Mouse (Mus musculus): Measurements from ENCODE around the gene Kbtbd13. TPM values are rescaled to one million over a fixed set of nuclear protein-coding genes. Genes with fewer than 3 reads are reported as not detected.
A peak's percentile ranks its signal among the peaks of the same experiment; 100 is the strongest.

Kbtbd13 gene
- polyA plus RNA-seq, 1 experiment from 2014 or later: 0.66 TPM

DNA sequence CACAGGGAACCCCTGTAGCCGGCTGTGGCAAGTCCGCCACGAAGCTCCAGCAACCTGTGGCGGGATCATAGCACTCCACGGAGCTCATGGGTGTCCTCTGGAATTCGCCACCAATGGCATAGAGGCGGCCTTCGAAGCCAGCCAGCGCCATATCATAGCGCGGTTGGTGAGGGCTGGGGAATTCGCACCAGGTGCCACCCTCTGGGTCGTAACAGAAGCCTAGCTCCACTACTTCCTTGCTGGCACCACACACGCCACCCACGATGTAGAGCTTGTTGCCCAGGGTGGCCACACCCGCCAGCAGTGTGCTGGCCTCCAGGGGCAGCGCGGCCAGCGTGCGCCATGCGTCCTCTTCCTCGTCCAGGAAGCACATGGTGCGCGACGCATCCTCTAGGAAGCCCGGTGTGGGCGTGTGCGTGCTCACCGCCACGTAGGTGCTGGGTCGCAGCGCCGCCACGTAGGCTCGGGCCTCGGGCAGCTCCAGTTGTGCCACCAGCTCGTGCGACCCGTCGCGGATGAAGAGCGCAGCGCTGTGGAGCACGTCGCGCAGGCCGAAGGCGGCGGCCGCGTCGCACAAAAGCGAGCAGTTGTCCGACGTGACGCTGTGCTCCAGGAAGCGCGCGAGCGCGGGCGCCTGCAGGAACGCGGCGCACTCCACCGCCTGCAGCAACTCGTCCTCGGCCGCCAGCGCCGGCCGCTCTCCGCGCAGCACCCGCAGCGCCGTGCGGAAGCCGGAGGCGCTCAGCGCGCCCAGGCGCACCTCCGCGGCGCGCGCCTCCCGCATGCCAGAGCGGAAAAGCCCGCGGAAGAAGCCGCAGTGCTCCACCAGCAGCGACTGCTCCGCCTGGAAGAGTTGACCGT, 470 bp downstream of the Kbtbd13 start:
- H3K36me3 ChIP-seq (replicated peaks): no peaks in the 10 kb centered on the region
- H3K27me3 ChIP-seq (ENCODE audit: poor library complexity, severe bottlenecking): peaks cover 70% of the 10 kb centered on the region
- no peaks in the 10 kb centered on the region; the same call in 1 of the 2 replicates for H3K9me3 ChIP-seq
- DNase-seq (ENCODE audit: extremely low spot score, low spot score): peak; percentile 36
- peak overlapping the region; percentile 52 for H3K4me3 ChIP-seq
- peaks cover 19% of the 10 kb centered on the region for H3K4me1 ChIP-seq
- 19% methylated on average over 96 of the region's 96 CpGs for WGBS
- H3K27ac ChIP-seq: peak overlapping the region; percentile 71

DNA sequence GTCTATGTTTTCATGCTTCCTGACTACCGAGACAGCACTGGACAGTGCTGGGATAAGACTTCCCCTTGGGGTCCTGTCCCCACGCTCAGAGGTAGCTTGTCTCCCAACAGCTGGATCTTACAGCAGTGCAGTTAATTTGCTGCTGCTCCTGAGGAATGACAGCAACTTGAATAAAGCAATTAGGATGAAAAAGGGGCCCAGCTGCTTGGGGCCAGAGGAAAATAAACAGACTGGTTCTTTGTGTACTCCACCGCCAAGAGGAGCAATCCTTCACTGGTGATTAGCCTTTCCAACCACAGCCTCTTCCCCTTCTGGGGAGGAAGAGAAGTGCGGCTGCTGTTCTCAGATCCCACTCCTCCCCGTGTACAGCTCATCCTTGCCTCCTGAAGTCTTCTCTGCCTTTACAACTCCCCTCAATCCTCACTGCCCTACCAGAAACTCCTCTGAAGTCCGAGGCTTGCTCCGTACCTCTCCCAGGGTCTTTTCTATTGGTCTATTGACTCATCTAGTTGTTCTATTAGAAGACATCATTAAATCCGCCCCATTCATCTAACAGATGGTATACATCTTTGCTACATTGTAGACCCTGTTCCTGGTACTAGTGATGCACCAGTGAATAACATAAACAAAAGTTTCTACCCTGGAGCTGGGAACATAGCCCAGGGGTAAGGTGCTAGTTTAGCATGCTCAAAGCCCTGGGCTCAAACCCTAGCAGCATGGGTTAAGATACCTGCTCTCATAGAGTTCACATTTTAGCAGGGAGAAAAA, 4.9 kb downstream of the Kbtbd13 start:
- 41% methylated on average over 8 of the region's 8 CpGs for WGBS
- H3K36me3 ChIP-seq (replicated peaks): no peaks in the 10 kb centered on the region
- no peak overlapping the region for H3K4me3 ChIP-seq
- no peaks in the 10 kb centered on the region; the same call in 1 of the 2 replicates for H3K9me3 ChIP-seq
- DNase-seq (ENCODE audit: extremely low spot score, low spot score): no peak
- H3K4me1 ChIP-seq: peaks cover 18% of the 10 kb centered on the region
- peaks cover 38% of the 10 kb centered on the region for H3K27me3 ChIP-seq (ENCODE audit: poor library complexity, severe bottlenecking)
- H3K27ac ChIP-seq: no peak overlapping the region

- WGBS: 70% methylated on average over 3 of the region's 3 CpGs
- Histone ChIP-seq H3K4me3 (no peak overlapping the region), H3K4me1 (peaks cover 8% of the 10 kb centered on the region), H3K27me3 (ENCODE audit: poor library complexity, severe bottlenecking) (peaks cover 15% of the 10 kb centered on the region), H3K36me3 (replicated peaks) (no peaks in the 10 kb centered on the region), H3K27ac (no peak overlapping the region), H3K9me3 (no peaks in the 10 kb centered on the region)
- no peak for DNase-seq (ENCODE audit: extremely low spot score, low spot score)
Measured at GRCm38 (mm10) chr9:65384276-65384675, 7.2 kb downstream of the Kbtbd13 start.

DNA sequence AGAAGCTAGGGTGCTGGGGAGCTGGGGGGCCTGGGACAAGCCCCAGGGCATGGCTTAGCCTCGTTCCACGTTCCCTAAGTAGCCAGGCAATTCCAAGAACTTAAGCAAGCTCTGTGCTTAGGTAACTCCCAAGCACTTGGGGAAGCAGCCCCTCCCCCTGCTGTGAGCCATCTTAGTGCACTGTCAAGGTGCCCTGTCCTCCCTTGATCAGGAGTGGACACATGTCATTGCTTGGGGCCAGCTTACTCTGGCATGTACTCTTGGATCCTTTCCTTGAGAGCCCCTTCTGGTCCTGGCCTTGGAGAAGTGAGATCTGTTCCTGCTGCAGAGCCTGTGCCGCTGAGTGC, 8.7 kb downstream of the Kbtbd13 start:
- no peak overlapping the region for H3K4me3 ChIP-seq
- peaks cover 2% of the 10 kb centered on the region; the same call in 1 of the 2 replicates for H3K36me3 ChIP-seq (replicated peaks)
- peaks cover 4% of the 10 kb centered on the region; the same call in 1 of the 2 replicates for H3K27me3 ChIP-seq (ENCODE audit: poor library complexity, severe bottlenecking)
- peaks cover 8% of the 10 kb centered on the region for H3K4me1 ChIP-seq
- H3K9me3 ChIP-seq: no peaks in the 10 kb centered on the region
- DNase-seq (ENCODE audit: extremely low spot score, low spot score): no peak
- H3K27ac ChIP-seq: no peak overlapping the region
- 54% methylated on average over 3 of the region's 3 CpGs for WGBS

GRCm38 (mm10) chr9:65382031-65382750, 9.3 kb downstream of the Kbtbd13 start:
- no peak overlapping the region for H3K4me3 ChIP-seq
- peaks cover 5% of the 10 kb centered on the region for H3K36me3 ChIP-seq (replicated peaks)
- no peak for DNase-seq (ENCODE audit: extremely low spot score, low spot score)
- WGBS: 81% methylated on average over 6 of the region's 6 CpGs
- H3K27me3 ChIP-seq (ENCODE audit: poor library complexity, severe bottlenecking): 0 out of 2 replicates have a peak, but pooled peaks cover under 1% of the 10 kb centered on the region
- H3K4me1 ChIP-seq: peaks cover 8% of the 10 kb centered on the region
- no peaks in the 10 kb centered on the region for H3K9me3 ChIP-seq
- no peak overlapping the region for H3K27ac ChIP-seq

GRCm38 (mm10) chr9:65381017-65381590, 10.3 kb downstream of the Kbtbd13 start:
- Histone ChIP-seq H3K4me1 (peaks cover under 1% of the 10 kb centered on the region; the same call in 1 of the 2 replicates), H3K27ac (no peak overlapping the region)

DNA sequence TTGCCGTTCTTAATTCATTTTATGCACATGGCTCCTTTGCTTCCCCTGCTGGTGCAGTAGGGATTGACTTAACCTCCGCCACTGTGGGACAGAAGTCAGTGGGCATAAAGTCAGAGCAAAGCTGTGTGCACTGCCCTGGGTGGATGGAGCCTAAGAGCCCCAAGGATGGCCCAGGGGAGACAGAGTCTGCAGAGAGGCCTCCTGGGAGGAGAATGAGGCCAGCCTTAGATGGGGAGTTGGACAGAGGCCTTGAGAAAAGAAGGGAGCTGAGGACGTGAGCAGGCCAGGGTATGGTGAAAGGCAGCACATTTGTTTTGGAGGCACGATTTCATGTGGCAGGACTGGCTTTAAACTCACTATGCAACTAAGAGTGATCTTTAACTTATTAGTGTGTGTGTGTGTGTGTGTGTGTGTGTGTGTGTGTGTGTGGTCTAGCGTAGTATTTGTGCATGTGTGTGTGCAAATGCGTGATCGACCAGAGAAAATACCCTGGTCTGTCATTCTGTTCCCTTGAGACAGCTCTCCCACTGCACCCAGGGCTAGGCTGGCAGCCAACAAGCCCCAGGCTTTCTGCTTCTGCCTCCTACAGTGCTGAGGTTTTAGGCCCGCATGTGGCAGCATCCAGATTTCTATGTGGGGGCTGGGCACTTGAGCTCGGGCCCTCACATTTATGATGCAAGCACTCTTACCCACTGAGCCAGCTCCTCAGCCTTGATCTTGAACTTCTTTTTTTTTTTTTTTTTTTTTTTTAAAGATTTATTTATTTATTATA, 16.1 kb downstream of the Kbtbd13 start:
- Histone ChIP-seq H3K27me3 (ENCODE audit: poor library complexity, severe bottlenecking) (no peaks in the 10 kb centered on the region), H3K4me1 (no peaks in the 10 kb centered on the region), H3K9me3 (no peaks in the 10 kb centered on the region), H3K36me3 (replicated peaks) (peaks cover 31% of the 10 kb centered on the region), H3K27ac (no peak overlapping the region), H3K4me3 (no peak overlapping the region)
- 89% methylated on average over 9 of the region's 9 CpGs for WGBS
- no peak for DNase-seq (ENCODE audit: extremely low spot score, low spot score)

More at GRCm38 (mm10) chr9:65381017-65381590, 10.3 kb downstream of the Kbtbd13 start:
- DNase-seq (ENCODE audit: extremely low spot score, low spot score): no peak
- Histone ChIP-seq H3K36me3 (replicated peaks) (peaks cover 11% of the 10 kb centered on the region), H3K27me3 (ENCODE audit: poor library complexity, severe bottlenecking) (no peaks in the 10 kb centered on the region), H3K4me3 (no peak overlapping the region), H3K9me3 (no peaks in the 10 kb centered on the region)
- 80% methylated on average over 4 of the region's 4 CpGs for WGBS

- Histone ChIP-seq H3K36me3 (replicated peaks) (peaks cover 31% of the 10 kb centered on the region), H3K4me3 (no peak overlapping the region), H3K27me3 (ENCODE audit: poor library complexity, severe bottlenecking) (no peaks in the 10 kb centered on the region), H3K4me1 (no peaks in the 10 kb centered on the region), H3K27ac (no peak overlapping the region), H3K9me3 (no peaks in the 10 kb centered on the region)
- no peak for DNase-seq (ENCODE audit: extremely low spot score, low spot score)
- WGBS: 88% methylated on average over 5 of the region's 5 CpGs
Measured at GRCm38 (mm10) chr9:65374468-65375162, 16.8 kb downstream of the Kbtbd13 start.

- WGBS: 81% methylated on average over 4 of the region's 4 CpGs
- Histone ChIP-seq H3K36me3 (replicated peaks) (peaks cover 26% of the 10 kb centered on the region), H3K4me1 (no peaks in the 10 kb centered on the region), H3K9me3 (no peaks in the 10 kb centered on the region), H3K4me3 (no peak overlapping the region), H3K27me3 (ENCODE audit: poor library complexity, severe bottlenecking) (no peaks in the 10 kb centered on the region), H3K27ac (no peak overlapping the region)
- no peak for DNase-seq (ENCODE audit: extremely low spot score, low spot score)
Measured at GRCm38 (mm10) chr9:65372449-65372848, 19.0 kb downstream of the Kbtbd13 start.

DNA sequence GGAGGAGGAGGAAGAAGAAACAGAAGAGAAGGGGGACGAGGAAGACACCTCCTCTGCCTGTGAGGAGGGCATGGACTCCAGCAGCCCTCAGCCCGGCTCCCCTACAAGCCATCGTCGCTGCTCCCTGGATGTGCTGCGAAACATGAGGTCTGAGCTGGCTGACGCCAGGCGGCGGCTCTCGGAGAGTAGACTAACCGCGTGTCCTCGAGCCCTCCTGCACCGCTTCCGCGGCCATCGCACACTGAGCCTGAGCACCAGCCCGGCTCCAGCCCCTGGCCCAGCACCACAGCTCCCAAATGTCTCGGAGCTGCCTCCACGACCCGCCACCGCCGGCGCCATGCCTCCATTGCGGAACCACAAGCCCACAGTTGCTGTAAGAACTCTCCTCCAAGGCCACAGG, 19.7 kb downstream of the Kbtbd13 start:
- Histone ChIP-seq H3K36me3 (replicated peaks) (peaks cover 25% of the 10 kb centered on the region), H3K9me3 (no peaks in the 10 kb centered on the region), H3K27me3 (ENCODE audit: poor library complexity, severe bottlenecking) (no peaks in the 10 kb centered on the region), H3K4me3 (no peak overlapping the region), H3K4me1 (peaks cover 3% of the 10 kb centered on the region; the same call in 1 of the 2 replicates), H3K27ac (no peak overlapping the region)
- no peak for DNase-seq (ENCODE audit: extremely low spot score, low spot score)
- 86% methylated on average over 24 of the region's 24 CpGs for WGBS

- Histone ChIP-seq H3K36me3 (replicated peaks) (peaks cover 22% of the 10 kb centered on the region), H3K27me3 (ENCODE audit: poor library complexity, severe bottlenecking) (no peaks in the 10 kb centered on the region), H3K4me3 (no peak overlapping the region), H3K27ac (no peak overlapping the region), H3K4me1 (peaks cover 3% of the 10 kb centered on the region; the same call in 1 of the 2 replicates), H3K9me3 (no peaks in the 10 kb centered on the region)
- 93% methylated on average over 7 of the region's 7 CpGs for WGBS
- DNase-seq (ENCODE audit: extremely low spot score, low spot score): no peak
Measured at GRCm38 (mm10) chr9:65365721-65366120, 25.7 kb downstream of the Kbtbd13 start.

All from forebrain, embryonic 10.5 days (tissue).